Mouse (Mus musculus): ENCODE measurements around the gene Ttc3. TPM values are rescaled to one million over a fixed set of nuclear protein-coding genes. Genes with fewer than 3 reads are reported as not detected.

The Ttc3 gene
- polyA plus RNA-seq, 1 experiment from 2014 or later, result 183 TPM

DNA sequence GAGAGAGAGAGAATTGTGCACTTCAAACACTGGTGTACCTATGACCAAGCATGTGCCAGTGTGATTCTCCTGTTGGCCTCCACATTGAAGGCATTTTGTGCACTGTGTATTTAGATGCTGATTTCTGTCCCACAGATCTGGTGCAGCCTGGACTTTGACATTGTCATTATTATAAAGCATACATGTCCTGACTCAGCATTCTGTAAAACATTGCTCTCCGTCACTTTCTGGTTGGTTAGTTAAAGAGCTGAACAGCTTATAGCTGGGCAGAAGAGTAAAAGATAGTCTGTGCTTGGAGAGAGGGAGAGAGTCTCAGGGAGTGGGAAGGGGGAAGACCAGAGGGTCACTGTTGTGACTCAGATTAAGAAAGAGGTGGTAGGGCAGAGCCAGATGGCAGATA is 24.7 kb upstream of the Ttc3 start:
- Histone ChIP-seq H3K4me1 (replicated peaks) (no peaks in the 10 kb centered on the region), H3K27me3 (replicated peaks) (no peaks in the 10 kb centered on the region), H3K4me3 (replicated peaks) (no peak overlapping the region), H3K4me2 (replicated peaks) (no peak overlapping the region), H3K9me3 (no peaks in the 10 kb centered on the region), H3K27ac (no peak overlapping the region), H3K9ac (no peak overlapping the region), H3K36me3 (no peaks in the 10 kb centered on the region)
- ATAC-seq, result no peak
- 90% methylated on average over 1 of the region's 1 CpGs for WGBS

DNA sequence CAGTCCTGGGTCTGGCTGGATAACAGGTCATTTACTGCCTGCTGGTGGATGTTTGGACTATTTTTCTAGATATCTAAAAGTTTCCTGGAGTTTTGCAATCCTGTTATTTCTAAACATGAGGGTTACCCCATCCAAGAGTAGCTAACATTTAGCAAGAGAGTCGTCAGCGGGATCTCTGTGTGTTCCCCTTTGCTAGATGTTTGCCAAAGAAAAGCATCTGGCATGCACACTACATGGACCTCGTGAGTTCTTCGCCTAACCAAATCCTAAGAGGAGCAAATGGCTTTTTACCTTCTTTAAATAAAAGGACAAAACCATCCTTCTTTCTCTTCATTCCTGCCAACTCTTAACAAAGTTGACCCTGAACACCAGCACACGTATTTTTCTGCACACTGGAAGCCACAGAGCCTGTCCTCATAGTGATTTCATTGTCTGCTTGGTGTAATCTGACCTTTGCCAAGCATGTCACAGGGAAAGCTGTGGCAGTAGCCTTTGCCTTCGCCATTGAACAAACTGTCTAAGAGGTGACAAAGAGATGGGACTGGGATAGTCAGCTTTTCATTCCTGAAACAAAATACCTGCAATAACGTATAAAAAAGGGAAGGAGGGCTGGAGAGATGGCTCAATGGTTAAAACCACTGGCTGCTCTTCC is 23.2 kb upstream of the Ttc3 start:
- Histone ChIP-seq H3K4me2 (replicated peaks) (no peak overlapping the region), H3K9ac (no peak overlapping the region), H3K27ac (no peak overlapping the region), H3K4me1 (replicated peaks) (no peaks in the 10 kb centered on the region), H3K27me3 (replicated peaks) (no peaks in the 10 kb centered on the region), H3K9me3 (no peaks in the 10 kb centered on the region), H3K36me3 (no peaks in the 10 kb centered on the region), H3K4me3 (replicated peaks) (no peak overlapping the region)
- no peak for ATAC-seq
- WGBS, result 71% methylated on average over 7 of the region's 7 CpGs

DNA sequence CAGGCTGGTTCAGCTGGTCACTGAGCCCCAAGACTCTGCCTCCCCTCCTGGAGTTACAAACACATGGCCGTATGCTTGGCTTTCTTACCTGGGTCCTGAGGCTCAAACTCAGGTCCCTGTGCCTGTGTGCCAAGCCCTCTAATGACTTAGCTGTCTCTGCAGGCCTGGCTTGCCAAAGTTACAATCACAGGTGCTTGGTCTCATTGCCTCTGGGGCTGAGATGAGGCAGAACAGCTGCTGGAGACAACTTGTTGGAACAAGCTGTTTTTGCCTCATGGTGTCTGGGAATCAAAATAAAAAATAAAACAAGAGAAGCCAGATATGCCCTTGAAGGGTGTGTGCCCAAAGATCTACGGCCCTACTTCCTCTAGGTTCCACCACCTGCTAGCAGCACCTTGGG is 21.6 kb upstream of the Ttc3 start:
- H3K4me2 ChIP-seq (replicated peaks), result no peak overlapping the region
- H3K9ac ChIP-seq, result no peak overlapping the region
- no peak overlapping the region for H3K4me3 ChIP-seq (replicated peaks)
- ATAC-seq, result no peak
- 87% methylated on average over 2 of the region's 2 CpGs for WGBS
- H3K9me3 ChIP-seq, result no peaks in the 10 kb centered on the region
- H3K27ac ChIP-seq, result no peak overlapping the region
- no peaks in the 10 kb centered on the region for H3K36me3 ChIP-seq
- H3K4me1 ChIP-seq (replicated peaks), result no peaks in the 10 kb centered on the region
- no peaks in the 10 kb centered on the region for H3K27me3 ChIP-seq (replicated peaks)

DNA sequence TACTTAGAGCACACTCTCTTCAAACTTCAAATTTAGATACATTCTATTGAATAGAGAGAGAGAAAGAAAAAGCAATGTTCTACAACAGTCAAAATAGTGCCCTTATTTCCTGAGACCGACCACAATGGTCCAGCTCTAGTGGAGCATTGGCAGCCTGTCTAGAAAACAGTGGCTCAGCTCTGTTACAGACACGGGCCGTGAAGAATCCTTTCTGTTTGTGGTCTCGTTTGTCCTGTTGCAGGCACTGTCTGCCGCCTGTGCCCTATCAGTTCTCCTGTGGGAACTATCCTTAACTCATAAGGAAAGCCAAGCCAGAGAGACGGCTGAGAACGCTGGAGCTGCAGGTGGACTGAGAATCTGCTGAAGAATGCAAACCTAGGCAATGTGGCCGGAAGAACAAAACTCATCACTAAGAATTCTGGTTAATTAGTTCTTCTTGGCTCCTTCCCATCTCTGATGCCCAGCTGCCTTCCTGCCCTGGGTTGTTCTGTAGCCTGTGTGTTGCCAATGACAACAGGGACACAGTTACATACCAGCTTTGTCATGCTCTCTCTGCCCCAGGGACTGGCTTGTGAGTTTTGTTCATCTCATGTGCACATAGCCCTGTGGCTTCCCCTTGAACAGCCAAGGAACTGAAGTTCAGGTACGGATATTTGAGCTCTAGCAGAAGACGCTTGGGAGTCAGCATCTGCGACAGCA is 20.7 kb upstream of the Ttc3 start:
- 63% methylated on average over 11 of the region's 11 CpGs for WGBS
- Histone ChIP-seq H3K4me1 (replicated peaks) (no peaks in the 10 kb centered on the region), H3K27ac (no peak overlapping the region), H3K4me3 (replicated peaks) (no peak overlapping the region), H3K9me3 (no peaks in the 10 kb centered on the region), H3K27me3 (replicated peaks) (no peaks in the 10 kb centered on the region), H3K36me3 (no peaks in the 10 kb centered on the region), H3K9ac (no peak overlapping the region), H3K4me2 (replicated peaks) (no peak overlapping the region)
- no peak for ATAC-seq

DNA sequence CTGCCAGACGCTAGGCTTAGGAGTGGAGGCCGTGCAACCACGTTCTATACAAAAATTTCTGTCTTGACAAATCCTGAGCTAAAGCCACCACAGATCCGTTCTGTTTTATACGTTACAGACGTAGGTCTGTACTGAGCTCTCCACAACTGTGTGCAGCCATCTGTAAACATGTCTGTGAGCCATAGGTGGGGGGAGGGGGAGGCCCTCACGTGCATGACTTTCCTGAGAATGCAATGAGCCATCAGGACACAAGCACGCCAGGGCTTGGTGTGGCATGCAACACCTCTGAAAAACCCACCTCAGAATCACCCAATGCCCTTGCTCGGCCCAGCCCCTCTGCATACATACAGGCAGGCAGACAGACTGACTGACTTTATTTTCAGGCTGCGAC is 20.1 kb upstream of the Ttc3 start:
- no peak overlapping the region for H3K9ac ChIP-seq
- H3K27me3 ChIP-seq (replicated peaks), result no peaks in the 10 kb centered on the region
- no peak for ATAC-seq
- no peak overlapping the region for H3K4me3 ChIP-seq (replicated peaks)
- WGBS, result 49% methylated on average over 10 of the region's 10 CpGs
- no peak overlapping the region for H3K27ac ChIP-seq
- H3K9me3 ChIP-seq, result no peaks in the 10 kb centered on the region
- no peaks in the 10 kb centered on the region for H3K36me3 ChIP-seq
- no peaks in the 10 kb centered on the region for H3K4me1 ChIP-seq (replicated peaks)
- H3K4me2 ChIP-seq (replicated peaks), result no peak overlapping the region

DNA sequence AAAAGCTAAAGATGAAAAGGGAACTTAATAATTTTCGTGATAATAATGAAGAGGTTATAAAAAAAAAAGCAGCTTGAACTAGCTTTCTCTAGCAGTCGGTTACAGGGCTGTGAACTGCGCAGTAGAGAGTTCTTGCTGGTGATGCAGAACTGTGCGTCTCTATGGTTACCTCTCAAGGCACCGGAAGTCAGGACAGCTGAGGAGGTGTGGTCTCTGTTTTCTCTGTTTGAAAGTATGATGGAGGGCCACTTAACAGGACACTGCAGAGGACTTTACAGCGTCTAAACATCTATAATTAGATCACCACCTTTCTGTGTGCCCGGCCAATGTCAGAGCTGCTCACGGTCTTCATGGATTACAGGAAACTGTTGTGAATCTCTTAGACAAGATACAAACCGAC is 16.0 kb upstream of the Ttc3 start:
- no peaks in the 10 kb centered on the region for H3K4me1 ChIP-seq (replicated peaks)
- peak; percentile 61; the same call in 1 of the 2 replicates for ATAC-seq
- no peak overlapping the region for H3K9ac ChIP-seq
- H3K4me3 ChIP-seq (replicated peaks), result no peak overlapping the region
- H3K27ac ChIP-seq, result no peak overlapping the region
- 0 out of 2 replicates have a peak overlapping the region, but pooled peaks have one; percentile 9 for H3K4me2 ChIP-seq (replicated peaks)
- H3K27me3 ChIP-seq (replicated peaks), result no peaks in the 10 kb centered on the region
- 26% methylated on average over 9 of the region's 9 CpGs for WGBS
- H3K36me3 ChIP-seq, result no peaks in the 10 kb centered on the region
- no peaks in the 10 kb centered on the region for H3K9me3 ChIP-seq

DNA sequence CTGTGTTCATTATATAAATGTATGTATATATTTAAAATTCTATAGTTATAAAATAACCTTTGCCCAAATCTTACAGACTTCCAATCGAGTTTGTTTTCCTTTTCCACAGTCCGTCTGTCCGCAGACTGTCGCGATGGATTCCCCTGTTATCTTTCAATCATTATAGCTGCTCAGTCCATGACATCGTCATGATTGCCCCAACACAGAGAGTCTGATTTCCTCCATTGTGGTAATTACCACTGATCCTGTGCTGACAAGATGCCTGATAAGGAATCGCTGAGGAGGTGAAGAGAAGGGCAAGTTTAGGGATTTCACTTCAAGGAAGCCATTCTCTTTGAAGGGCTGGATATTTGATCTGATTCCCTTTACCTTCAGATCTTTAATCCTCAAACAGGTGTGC is 14.4 kb upstream of the Ttc3 start:
- Histone ChIP-seq H3K36me3 (no peaks in the 10 kb centered on the region), H3K9ac (no peak overlapping the region), H3K4me2 (replicated peaks) (no peak overlapping the region), H3K4me3 (replicated peaks) (no peak overlapping the region), H3K27me3 (replicated peaks) (no peaks in the 10 kb centered on the region), H3K9me3 (no peaks in the 10 kb centered on the region), H3K4me1 (replicated peaks) (no peaks in the 10 kb centered on the region), H3K27ac (no peak overlapping the region)
- ATAC-seq, result no peak
- 42% methylated on average over 7 of the region's 7 CpGs for WGBS

DNA sequence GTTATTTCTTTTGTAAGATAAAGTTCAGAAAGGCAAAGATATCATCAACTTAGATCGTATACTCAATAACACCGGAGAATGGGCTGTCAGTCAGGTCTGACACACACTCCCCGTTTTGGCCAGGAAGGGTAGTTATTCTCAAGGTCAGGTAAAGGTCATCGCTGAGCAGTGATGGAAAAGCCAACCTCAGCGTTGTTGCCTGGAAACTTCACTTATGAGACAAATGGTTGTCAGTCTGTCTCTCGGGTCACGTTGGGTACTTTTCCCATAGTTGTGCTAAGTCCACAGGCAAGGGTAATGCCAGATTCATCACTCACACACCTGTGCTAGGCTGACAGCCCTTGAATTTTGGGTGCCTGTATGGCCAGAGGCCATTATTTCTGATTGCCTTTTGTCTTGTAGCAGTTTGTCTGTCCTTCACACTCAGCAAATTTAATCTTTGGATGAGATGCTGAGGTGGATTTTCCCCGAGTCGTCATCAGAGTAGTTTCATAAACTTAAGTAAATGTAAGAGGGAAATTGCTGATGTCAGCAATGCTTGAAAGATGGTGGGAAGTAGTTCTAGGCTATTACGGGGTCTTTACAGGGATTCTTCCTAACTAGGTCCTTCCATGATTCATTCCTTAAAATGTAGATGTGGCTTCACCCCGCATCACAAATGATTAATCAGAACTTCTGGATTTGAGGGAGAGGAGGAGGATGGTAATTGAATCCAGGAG is 13.5 kb upstream of the Ttc3 start:
- H3K27me3 ChIP-seq (replicated peaks), result no peaks in the 10 kb centered on the region
- no peaks in the 10 kb centered on the region for H3K9me3 ChIP-seq
- H3K36me3 ChIP-seq, result no peaks in the 10 kb centered on the region
- H3K4me2 ChIP-seq (replicated peaks), result no peak overlapping the region
- H3K4me3 ChIP-seq (replicated peaks), result no peak overlapping the region
- H3K9ac ChIP-seq, result no peak overlapping the region
- ATAC-seq, result no peak
- 61% methylated on average over 11 of the region's 11 CpGs for WGBS
- H3K4me1 ChIP-seq (replicated peaks), result no peaks in the 10 kb centered on the region
- H3K27ac ChIP-seq, result no peak overlapping the region

DNA sequence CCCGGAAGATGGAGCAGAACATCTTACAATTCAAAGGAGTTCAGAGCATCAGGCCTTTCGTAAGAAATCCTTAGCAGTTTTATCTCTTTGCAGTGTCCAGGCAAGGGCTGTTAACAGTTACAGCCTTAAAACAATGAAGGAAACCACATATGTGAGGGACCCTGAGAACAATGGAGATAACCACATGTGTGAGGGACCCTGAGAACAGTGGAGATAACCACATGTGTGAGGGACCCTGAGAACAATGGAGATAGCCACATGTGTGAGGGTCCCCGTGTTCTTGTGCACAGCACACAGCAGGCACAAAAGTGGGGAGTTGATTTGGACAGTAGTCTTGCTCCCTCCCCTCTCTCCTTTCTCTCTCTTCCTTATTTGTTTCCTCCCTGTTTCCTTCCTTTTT is 12.3 kb upstream of the Ttc3 start:
- Histone ChIP-seq H3K4me3 (replicated peaks) (no peak overlapping the region), H3K36me3 (no peaks in the 10 kb centered on the region), H3K4me2 (replicated peaks) (no peak overlapping the region), H3K27ac (no peak overlapping the region), H3K4me1 (replicated peaks) (0 out of 2 replicates have a peak, but pooled peaks cover 4% of the 10 kb centered on the region), H3K9ac (no peak overlapping the region), H3K27me3 (replicated peaks) (no peaks in the 10 kb centered on the region), H3K9me3 (no peaks in the 10 kb centered on the region)
- WGBS, result 86% methylated on average over 3 of the region's 3 CpGs
- ATAC-seq, result no peak

DNA sequence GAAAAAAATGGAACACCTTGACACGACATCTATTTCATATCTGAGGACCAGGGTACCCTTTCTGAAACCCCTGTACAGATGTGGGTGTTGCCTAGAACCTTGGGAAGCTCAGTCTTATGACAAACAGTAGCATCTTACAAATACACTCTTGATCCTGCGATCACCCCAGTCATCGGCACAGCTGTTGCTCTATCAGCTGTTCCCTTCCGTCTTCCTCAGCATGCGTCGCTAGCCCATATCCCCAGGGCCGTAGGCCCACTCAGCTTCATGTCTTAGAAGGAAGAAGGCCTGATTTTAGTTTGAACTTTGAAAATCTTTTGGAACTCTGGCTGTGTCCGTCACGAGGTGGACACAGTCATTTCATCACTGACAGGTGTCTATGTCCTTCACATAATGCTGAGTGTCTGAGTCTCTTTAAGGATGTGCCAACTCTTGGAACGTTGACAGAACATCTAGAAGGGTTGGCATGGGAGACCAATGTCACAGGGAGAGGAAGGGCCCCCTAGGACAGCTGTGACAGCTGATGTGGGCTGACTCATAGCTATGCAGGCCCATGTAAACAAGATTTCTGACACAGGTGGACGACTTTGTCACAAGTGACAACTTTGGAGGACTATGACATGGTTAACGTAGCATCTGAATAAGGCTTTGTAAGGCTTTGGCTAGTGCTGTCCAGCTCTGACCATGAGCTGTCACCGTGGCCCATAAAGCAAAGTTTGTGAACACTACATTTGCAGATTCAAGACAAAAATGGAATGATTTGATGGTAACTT is 9.7 kb upstream of the Ttc3 start:
- Histone ChIP-seq H3K9me3 (no peaks in the 10 kb centered on the region), H3K36me3 (no peaks in the 10 kb centered on the region), H3K4me1 (replicated peaks) (0 out of 2 replicates have a peak, but pooled peaks cover 4% of the 10 kb centered on the region), H3K9ac (no peak overlapping the region), H3K4me3 (replicated peaks) (no peak overlapping the region), H3K27ac (no peak overlapping the region), H3K4me2 (replicated peaks) (no peak overlapping the region), H3K27me3 (replicated peaks) (no peaks in the 10 kb centered on the region)
- ATAC-seq, result no peak
- 86% methylated on average over 13 of the region's 13 CpGs for WGBS

DNA sequence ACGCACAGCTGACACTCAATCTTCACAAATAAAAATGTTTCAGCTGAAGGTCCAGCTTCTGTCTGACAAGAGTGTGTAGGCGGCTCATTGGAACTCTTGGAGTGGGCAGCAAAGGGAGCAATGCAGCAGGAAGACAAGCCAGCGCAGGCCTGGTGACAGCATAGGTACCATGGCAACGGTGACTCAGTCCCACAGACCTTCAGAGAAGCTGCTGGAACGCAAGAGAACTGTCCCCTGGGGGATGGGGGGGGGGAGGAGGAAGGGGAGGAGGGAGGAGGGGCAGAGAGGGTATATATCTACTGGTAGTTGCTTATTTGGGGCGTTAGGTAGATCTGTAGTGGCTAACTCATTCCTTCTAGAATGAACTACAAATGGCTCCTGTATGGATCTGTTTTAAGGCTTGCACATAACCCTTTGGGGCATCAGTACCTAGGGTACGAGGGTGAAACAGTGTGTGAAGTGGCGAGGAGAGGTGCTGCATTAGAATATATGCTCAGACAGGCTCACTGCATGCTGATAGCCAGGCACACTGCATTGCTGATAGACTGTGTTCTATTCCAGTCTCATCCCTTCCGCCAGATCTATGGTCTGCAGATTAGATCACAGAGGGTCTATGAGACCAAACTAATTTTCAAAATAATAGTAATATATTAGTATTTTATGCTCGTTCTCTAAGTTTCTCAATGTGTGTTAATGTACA is 8.1 kb upstream of the Ttc3 start:
- WGBS, result 53% methylated on average over 10 of the region's 10 CpGs
- 0 out of 2 replicates have a peak, but pooled peaks have one; percentile 49 for ATAC-seq
- no peak overlapping the region for H3K27ac ChIP-seq
- no peaks in the 10 kb centered on the region for H3K36me3 ChIP-seq
- no peaks in the 10 kb centered on the region for H3K27me3 ChIP-seq (replicated peaks)
- H3K4me1 ChIP-seq (replicated peaks), result 0 out of 2 replicates have a peak, but pooled peaks cover 4% of the 10 kb centered on the region
- no peaks in the 10 kb centered on the region for H3K9me3 ChIP-seq
- no peak overlapping the region for H3K9ac ChIP-seq
- H3K4me3 ChIP-seq (replicated peaks), result no peak overlapping the region
- no peak overlapping the region for H3K4me2 ChIP-seq (replicated peaks)
